Mouse (Mus musculus): ENCODE results near the gene Nifk.

Gene Nifk

DNA sequence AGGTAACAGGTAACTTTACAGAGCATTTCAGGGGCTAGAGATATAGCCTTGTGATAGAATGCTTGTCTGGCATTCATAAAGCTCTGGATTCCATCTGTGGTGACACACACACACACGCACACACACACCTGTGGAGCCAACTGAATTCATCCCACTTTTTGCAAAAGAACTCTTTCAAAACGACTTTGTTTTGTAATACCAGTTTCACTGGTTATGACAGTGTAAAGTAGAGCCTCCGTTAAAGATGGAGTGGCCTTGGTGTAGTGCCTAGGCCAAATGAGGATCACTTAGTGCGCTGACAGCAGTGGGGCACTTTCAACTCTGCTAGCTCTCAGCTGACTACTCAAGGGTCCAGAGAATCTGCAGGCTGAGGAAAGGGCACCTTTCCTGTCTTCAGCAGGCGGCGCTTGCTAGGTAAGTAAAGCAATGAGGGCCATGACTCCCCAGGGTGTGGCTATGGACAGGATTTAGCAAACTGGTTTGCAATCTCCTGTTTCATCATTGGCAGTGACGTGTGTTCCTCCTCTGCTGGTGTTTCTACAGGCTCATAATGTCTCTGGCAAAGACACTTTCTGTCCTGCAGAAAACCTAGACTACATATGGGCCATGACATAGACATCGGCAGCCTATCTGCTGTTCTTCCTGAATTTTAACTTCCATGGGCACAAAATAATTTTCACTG is 58.6 kb downstream of the Nifk start:
- no peak for DNase-seq (ENCODE audit: low spot score)

All from ovary, postnatal 36 days (tissue).